Mouse (Mus musculus) heart, embryonic 10.5 days (tissue): ENCODE results near the gene Fam198b. TPM values are rescaled to one million over a fixed set of nuclear protein-coding genes. Genes with fewer than 3 reads are reported as not detected.

Source experiments
- DNase-seq: peaks from one replicate; pipeline ENCODE4 v3.0.0-alpha.2; 2017; ENCODE audit warnings: low spot score
- H3K27ac ChIP-seq: fragments of 300-500 bp; sonication (generic); 2 replicates; pipeline ENCODE4 v1.5.1; 2016; ENCODE audit warnings: mild to moderate bottlenecking
- H3K27me3 ChIP-seq: fragments of 300-500 bp; sonication (generic); 2 replicates; pipeline ENCODE4 v1.6.1; 2016; ENCODE audit warnings: mild to moderate bottlenecking; ENCODE audit not compliant: poor library complexity, insufficient read depth, severe bottlenecking
- H3K36me3 ChIP-seq: fragments of 300-500 bp; sonication (generic); 2 replicates; pipeline ENCODE4 v1.6.1; 2016; ENCODE audit warnings: mild to moderate bottlenecking, moderate library complexity
- H3K4me1 ChIP-seq: fragments of 300-500 bp; sonication (generic); 2 replicates; pipeline ENCODE4 v1.6.1; 2016; ENCODE audit warnings: mild to moderate bottlenecking
- H3K4me3 ChIP-seq: fragments of 300-500 bp; sonication (generic); 2 replicates; pipeline ENCODE4 v1.5.1; 2016; ENCODE audit warnings: mild to moderate bottlenecking, moderate library complexity
- H3K9me3 ChIP-seq: fragments of 300-500 bp; sonication (generic); 2 replicates; pipeline ENCODE4 v1.6.1; 2016; ENCODE audit warnings: mild to moderate bottlenecking, moderate library complexity
- WGBS: fragments of 180-500 bp; shearing (Covaris S2); methylation state at CpG from one replicate; pipeline ENCODE4 v1.1.7; 2016; 5-methylcytosine and 5-hydroxymethylcytosine counted together
- polyA plus RNA-seq: library from polyadenylated mRNA; unstranded; fragments of >200 nt; fragmentation: Nextera tagmentation; extraction: Ambion mirVana; gene quantifications from 2 replicates; pipeline ENCODE4 v1.2.1, GENCODE M21; 2016

Gene Fam198b
- polyA plus RNA-seq, 1 experiment from 2014 or later = 30.6 TPM

GRCm38 (mm10) chr3:79858221-79858620 lies 26.1 kb upstream of the Fam198b start:
- Histone ChIP-seq H3K9me3 (no peaks in the 10 kb centered on the region), H3K4me1 (peaks cover 14% of the 10 kb centered on the region; the same call in 1 of the 2 replicates), H3K27ac (no peak overlapping the region), H3K4me3 (no peak overlapping the region), H3K36me3 (no peaks in the 10 kb centered on the region), H3K27me3 (no peaks in the 10 kb centered on the region)
- no peak for DNase-seq
- 82% methylated on average over 3 of the region's 3 CpGs for WGBS

- peak; percentile 35 for DNase-seq
- WGBS = 85% methylated on average over 7 of the region's 7 CpGs
- Histone ChIP-seq H3K27me3 (no peaks in the 10 kb centered on the region), H3K4me3 (no peak overlapping the region), H3K4me1 (no peaks in the 10 kb centered on the region), H3K27ac (no peak overlapping the region), H3K9me3 (no peaks in the 10 kb centered on the region), H3K36me3 (no peaks in the 10 kb centered on the region)
Observed at GRCm38 (mm10) chr3:79864824-79865223, 19.5 kb upstream of the Fam198b start.

- Histone ChIP-seq H3K4me1 (no peaks in the 10 kb centered on the region), H3K27me3 (no peaks in the 10 kb centered on the region), H3K36me3 (no peaks in the 10 kb centered on the region), H3K4me3 (no peak overlapping the region), H3K9me3 (no peaks in the 10 kb centered on the region), H3K27ac (no peak overlapping the region)
- WGBS = 85% methylated on average over 3 of the region's 3 CpGs
- no peak for DNase-seq
Observed at GRCm38 (mm10) chr3:79866089-79866488, 18.2 kb upstream of the Fam198b start.

GRCm38 (mm10) chr3:79866526-79866925 lies 17.8 kb upstream of the Fam198b start:
- Histone ChIP-seq H3K27ac (no peak overlapping the region), H3K27me3 (no peaks in the 10 kb centered on the region), H3K9me3 (no peaks in the 10 kb centered on the region), H3K36me3 (no peaks in the 10 kb centered on the region), H3K4me3 (no peak overlapping the region), H3K4me1 (peaks cover 3% of the 10 kb centered on the region; the same call in 1 of the 2 replicates)
- 84% methylated on average over 9 of the region's 9 CpGs for WGBS
- DNase-seq = no peak

GRCm38 (mm10) chr3:79867121-79867709 lies 17.1 kb upstream of the Fam198b start:
- Histone ChIP-seq H3K27me3 (no peaks in the 10 kb centered on the region), H3K4me1 (peaks cover 3% of the 10 kb centered on the region; the same call in 1 of the 2 replicates), H3K9me3 (no peaks in the 10 kb centered on the region), H3K27ac (no peak overlapping the region), H3K4me3 (no peak overlapping the region), H3K36me3 (no peaks in the 10 kb centered on the region)
- DNase-seq = no peak
- 56% methylated on average over 1 of the region's 1 CpGs for WGBS

GRCm38 (mm10) chr3:79875471-79875870 lies 8.9 kb upstream of the Fam198b start:
- Histone ChIP-seq H3K27me3 (no peaks in the 10 kb centered on the region), H3K4me3 (no peak overlapping the region), H3K36me3 (no peaks in the 10 kb centered on the region), H3K4me1 (peaks cover 14% of the 10 kb centered on the region), H3K27ac (no peak overlapping the region), H3K9me3 (no peaks in the 10 kb centered on the region)
- peak; percentile 53 for DNase-seq
- 88% methylated on average over 5 of the region's 5 CpGs for WGBS

- H3K36me3 ChIP-seq = no peaks in the 10 kb centered on the region
- 67% methylated on average over 3 of the region's 3 CpGs for WGBS
- DNase-seq = peak; percentile 53
- H3K4me1 ChIP-seq = peaks cover 10% of the 10 kb centered on the region
- H3K27ac ChIP-seq = 0 out of 2 replicates have a peak overlapping the region, but pooled peaks have one; percentile 3
- H3K4me3 ChIP-seq = no peak overlapping the region
- H3K9me3 ChIP-seq = no peaks in the 10 kb centered on the region
- no peaks in the 10 kb centered on the region for H3K27me3 ChIP-seq
Observed at GRCm38 (mm10) chr3:79878350-79878749, 6.0 kb upstream of the Fam198b start.

- H3K27ac ChIP-seq = peak overlapping the region; percentile 78
- H3K9me3 ChIP-seq = no peaks in the 10 kb centered on the region
- DNase-seq = peak; percentile 54
- H3K4me1 ChIP-seq = peaks cover 12% of the 10 kb centered on the region
- no peaks in the 10 kb centered on the region for H3K27me3 ChIP-seq
- H3K4me3 ChIP-seq = peak overlapping the region; percentile 31; the same call in 1 of the 2 replicates
- no peaks in the 10 kb centered on the region for H3K36me3 ChIP-seq
- WGBS = 40% methylated on average over 9 of the region's 9 CpGs
Observed at GRCm38 (mm10) chr3:79879246-79879645, 5.1 kb upstream of the Fam198b start.

- no peaks in the 10 kb centered on the region for H3K9me3 ChIP-seq
- peaks cover 25% of the 10 kb centered on the region for H3K4me1 ChIP-seq
- no peak overlapping the region for H3K4me3 ChIP-seq
- no peak overlapping the region for H3K27ac ChIP-seq
- no peak for DNase-seq
- WGBS = 59% methylated on average over 2 of the region's 2 CpGs
- H3K27me3 ChIP-seq = no peaks in the 10 kb centered on the region
- H3K36me3 ChIP-seq = peaks cover 5% of the 10 kb centered on the region; the same call in 1 of the 2 replicates
Observed at GRCm38 (mm10) chr3:79881645-79882044, 2.7 kb upstream of the Fam198b start.

- H3K27me3 ChIP-seq = no peaks in the 10 kb centered on the region
- peaks cover 37% of the 10 kb centered on the region for H3K4me1 ChIP-seq
- DNase-seq = peak; percentile 87
- no peak overlapping the region for H3K27ac ChIP-seq
- H3K4me3 ChIP-seq = no peak overlapping the region
- H3K9me3 ChIP-seq = no peaks in the 10 kb centered on the region
- 26% methylated on average over 7 of the region's 7 CpGs for WGBS
- H3K36me3 ChIP-seq = peaks cover 6% of the 10 kb centered on the region; the same call in 1 of the 2 replicates
Observed at GRCm38 (mm10) chr3:79883092-79883491, 1.2 kb upstream of the Fam198b start.

- peak; percentile 81 for DNase-seq
- WGBS = 34% methylated on average over 9 of the region's 9 CpGs
- Histone ChIP-seq H3K27me3 (no peaks in the 10 kb centered on the region), H3K36me3 (peaks cover 6% of the 10 kb centered on the region; the same call in 1 of the 2 replicates), H3K27ac (peak overlapping the region; percentile 93), H3K4me3 (peak overlapping the region; percentile 58), H3K9me3 (no peaks in the 10 kb centered on the region), H3K4me1 (peaks cover 27% of the 10 kb centered on the region)
Observed at GRCm38 (mm10) chr3:79884761-79885189, 442 bp downstream of the Fam198b start.

GRCm38 (mm10) chr3:79885686-79886356 lies 1.5 kb downstream of the Fam198b start:
- Histone ChIP-seq H3K9me3 (no peaks in the 10 kb centered on the region), H3K4me3 (peak overlapping the region; percentile 58), H3K4me1 (peaks cover 27% of the 10 kb centered on the region), H3K36me3 (peaks cover 6% of the 10 kb centered on the region; the same call in 1 of the 2 replicates), H3K27me3 (no peaks in the 10 kb centered on the region), H3K27ac (peak overlapping the region; percentile 93)
- no peak for DNase-seq
- WGBS = 32% methylated on average over 19 of the region's 19 CpGs

- 77% methylated on average over 23 of the region's 23 CpGs for WGBS
- peaks cover 6% of the 10 kb centered on the region; the same call in 1 of the 2 replicates for H3K36me3 ChIP-seq
- no peaks in the 10 kb centered on the region for H3K9me3 ChIP-seq
- peak overlapping the region; percentile 93 for H3K27ac ChIP-seq
- H3K4me3 ChIP-seq = peak overlapping the region; percentile 58
- peaks cover 27% of the 10 kb centered on the region for H3K4me1 ChIP-seq
- no peaks in the 10 kb centered on the region for H3K27me3 ChIP-seq
- DNase-seq = no peak
Observed at GRCm38 (mm10) chr3:79886357-79887091, 2.2 kb downstream of the Fam198b start.
